Mouse (Mus musculus) ES-Bruce4 (cell line): ENCODE results near the gene Hist1h2ac. TPM values are rescaled to one million over a fixed set of nuclear protein-coding genes. Genes with fewer than 3 reads are reported as not detected.
A peak's percentile ranks its signal among the peaks of the same experiment; 100 is the strongest.

Experiments
- H3K27ac ChIP-seq: 2 replicates; pipeline ENCODE4 v1.5.1; 2012; ENCODE audit warnings: low read length, inconsistent platforms; ENCODE audit not compliant: insufficient read depth
- H3K27me3 ChIP-seq: 2 replicates; pipeline ENCODE4 v1.6.1; 2012; ENCODE audit warnings: mild to moderate bottlenecking, low read length, inconsistent platforms; ENCODE audit not compliant: control insufficient read depth, poor library complexity, insufficient read depth, severe bottlenecking
- H3K36me3 ChIP-seq: 2 replicates; pipeline ENCODE4 v1.6.1; 2012; ENCODE audit warnings: inconsistent platforms, mild to moderate bottlenecking, low read length, moderate library complexity; ENCODE audit not compliant: control insufficient read depth, poor library complexity, insufficient read depth, severe bottlenecking
- H3K4me1 ChIP-seq: one replicate; pipeline ENCODE4 v1.8.1; 2011; ENCODE audit warnings: low read length; ENCODE audit not compliant: control insufficient read depth, insufficient read depth
- H3K4me3 ChIP-seq: 2 replicates; pipeline ENCODE4 v1.5.1; 2011; ENCODE audit warnings: low read depth, mild to moderate bottlenecking, low read length
- H3K9ac ChIP-seq: 2 replicates; pipeline ENCODE4 v1.6.1; 2012; ENCODE audit warnings: low read depth, mild to moderate bottlenecking, inconsistent platforms; ENCODE audit not compliant: poor library complexity, severe bottlenecking
- H3K9me3 ChIP-seq: replicated peaks from 2 replicates; pipeline ENCODE4 v1.6.1; 2012; ENCODE audit warnings: mild to moderate bottlenecking, low read length, inconsistent platforms; ENCODE audit not compliant: control insufficient read depth, poor library complexity, insufficient read depth, severe bottlenecking
- CTCF ChIP-seq: IDR thresholded peaks from one replicate; pipeline ENCODE4 v1.8.1; 2011; ENCODE audit warnings: low read depth, low read length
- EP300 ChIP-seq: IDR thresholded peaks from 2 replicates; pipeline ENCODE4 v1.6.1; 2011; ENCODE audit warnings: low read depth, low read length; ENCODE audit not compliant: insufficient read depth
- POLR2A ChIP-seq: IDR thresholded peaks from one replicate; pipeline ENCODE4 v1.8.1; 2011; ENCODE audit warnings: low read length; ENCODE audit not compliant: insufficient read depth
- polyA plus RNA-seq: library from polyadenylated mRNA; stranded (reverse); fragments of >200 nt; gene quantifications from 2 replicates; pipeline ENCODE4 v1.2.4, GENCODE M21; 2011; ENCODE audit warnings: low read depth; ENCODE audit not compliant: missing spikeins, insufficient read depth, insufficient read length

Gene Hist1h2ac
- polyA plus RNA-seq, 1 experiment: 0.37 TPM

- TF ChIP-seq EP300: no peak
- no peak for TF ChIP-seq POLR2A
- TF ChIP-seq CTCF: no peak
- no peaks in the 10 kb centered on the region for H3K4me1 ChIP-seq
- no peak overlapping the region for H3K4me3 ChIP-seq
- no peaks in the 10 kb centered on the region for H3K9me3 ChIP-seq
- no peak overlapping the region for H3K27ac ChIP-seq
- H3K27me3 ChIP-seq: no peaks in the 10 kb centered on the region
- no peaks in the 10 kb centered on the region for H3K36me3 ChIP-seq
- peak overlapping the region; percentile 28; the same call in 1 of the 2 replicates for H3K9ac ChIP-seq
These were observed 12.3 kb upstream of the Hist1h2ac start for GRCm38 (mm10) chr13:23696061-23696474.

- Histone ChIP-seq H3K4me3 (no peak within 1 kb of the TSS), H3K4me1 (no peaks in the 10 kb centered on the region), H3K27ac (no peak within 1 kb of the TSS), H3K36me3 (no peaks in the 10 kb centered on the region), H3K9ac (peak within 1 kb of the TSS; percentile 28; the same call in 1 of the 2 replicates), H3K27me3 (no peaks in the 10 kb centered on the region), H3K9me3 (no peaks in the 10 kb centered on the region)
- TF ChIP-seq POLR2A (no peak), EP300 (no peak), CTCF (no peak)
These were observed 11.8 kb upstream of the Hist1h2ac start, which contains the start of gene Hist1h1t for GRCm38 (mm10) chr13:23695514-23695913. Gene Hist1h1t (plus strand): TSS chr13:23695814.

- H3K27ac ChIP-seq: no peak overlapping the region
These were observed 11.2 kb upstream of the Hist1h2ac start for GRCm38 (mm10) chr13:23694956-23695355.

GRCm38 (mm10) chr13:23693856-23694440, 10.2 kb upstream of the Hist1h2ac start:
- H3K9ac ChIP-seq: no peak overlapping the region
- no peaks in the 10 kb centered on the region for H3K36me3 ChIP-seq
- no peaks in the 10 kb centered on the region for H3K4me1 ChIP-seq
- no peaks in the 10 kb centered on the region for H3K27me3 ChIP-seq
- TF ChIP-seq EP300 (no peak), CTCF (no peak), POLR2A (no peak)
- H3K4me3 ChIP-seq: no peak overlapping the region
- H3K9me3 ChIP-seq: no peaks in the 10 kb centered on the region
- H3K27ac ChIP-seq: no peak overlapping the region

More at GRCm38 (mm10) chr13:23694956-23695355, 11.2 kb upstream of the Hist1h2ac start:
- Histone ChIP-seq H3K9ac (no peak overlapping the region), H3K4me3 (no peak overlapping the region), H3K9me3 (no peaks in the 10 kb centered on the region), H3K27me3 (no peaks in the 10 kb centered on the region), H3K4me1 (no peaks in the 10 kb centered on the region), H3K36me3 (no peaks in the 10 kb centered on the region)
- TF ChIP-seq EP300 (no peak), POLR2A (no peak), CTCF (no peak)

- no peak overlapping the region for H3K9ac ChIP-seq
- no peak overlapping the region for H3K4me3 ChIP-seq
- H3K9me3 ChIP-seq: no peaks in the 10 kb centered on the region
- no peaks in the 10 kb centered on the region for H3K4me1 ChIP-seq
- H3K36me3 ChIP-seq: no peaks in the 10 kb centered on the region
- TF ChIP-seq CTCF: no peak
- no peak for TF ChIP-seq POLR2A
- TF ChIP-seq EP300: no peak
- H3K27me3 ChIP-seq: no peaks in the 10 kb centered on the region
- no peak overlapping the region for H3K27ac ChIP-seq
These were observed 5.7 kb upstream of the Hist1h2ac start for GRCm38 (mm10) chr13:23689459-23689858.

- Histone ChIP-seq H3K36me3 (no peaks in the 10 kb centered on the region), H3K4me3 (no peak overlapping the region), H3K9ac (no peak overlapping the region), H3K9me3 (no peaks in the 10 kb centered on the region), H3K27me3 (no peaks in the 10 kb centered on the region), H3K4me1 (no peaks in the 10 kb centered on the region), H3K27ac (no peak overlapping the region)
- TF ChIP-seq CTCF (no peak), EP300 (no peak), POLR2A (no peak)
These were observed 5.2 kb upstream of the Hist1h2ac start for GRCm38 (mm10) chr13:23688956-23689355.
